Mouse (Mus musculus): ENCODE results near the gene Cluh.

Gene Cluh

GRCm38 (mm10) chr11:74649095-74649646, at the start of gene Cluh:
Cluh (plus strand) TSS chr11:74649495.
- in situ Hi-C loops (cut with MboI) = no loop called here

- in situ Hi-C loops (cut with MboI) = no loop called here
Measured at GRCm38 (mm10) chr11:74602286-74602685, 47.0 kb upstream of the Cluh start.

- in situ Hi-C loops (cut with MboI) = no loop called here
Measured at GRCm38 (mm10) chr11:74610068-74610467, 39.2 kb upstream of the Cluh start.

GRCm38 (mm10) chr11:74610545-74611176, 38.6 kb upstream of the Cluh start, which contains the start of gene Rap1gap2:
Rap1gap2 (minus strand) TSS chr11:74610915.
- in situ Hi-C loops (cut with MboI) = no loop called here

GRCm38 (mm10) chr11:74611437-74611836, 37.9 kb upstream of the Cluh start:
- in situ Hi-C loops (cut with MboI) = no loop called here

- in situ Hi-C loops (cut with MboI) = no loop called here
Measured at GRCm38 (mm10) chr11:74613428-74613827, 35.9 kb upstream of the Cluh start.

- in situ Hi-C loops (cut with MboI) = no loop called here
Measured at GRCm38 (mm10) chr11:74615571-74615970, 33.7 kb upstream of the Cluh start.

- in situ Hi-C loops (cut with MboI) = no loop called here
Measured at GRCm38 (mm10) chr11:74619201-74619955, 29.9 kb upstream of the Cluh start, which contains the start of gene Ccdc92b. Ccdc92b (plus strand) TSS chr11:74619605.

- in situ Hi-C loops (cut with MboI) = no loop called here
Measured at GRCm38 (mm10) chr11:74619956-74620300, 29.4 kb upstream of the Cluh start.

GRCm38 (mm10) chr11:74621974-74622669, 27.2 kb upstream of the Cluh start:
- in situ Hi-C loops (cut with MboI) = no loop called here

- in situ Hi-C loops (cut with MboI) = no loop called here
Measured at GRCm38 (mm10) chr11:74623693-74624092, 25.6 kb upstream of the Cluh start.

- in situ Hi-C loops (cut with MboI) = no loop called here
Measured at GRCm38 (mm10) chr11:74625333-74625732, 24.0 kb upstream of the Cluh start.

GRCm38 (mm10) chr11:74627481-74627880, 21.8 kb upstream of the Cluh start:
- in situ Hi-C loops (cut with MboI) = no loop called here

GRCm38 (mm10) chr11:74631880-74632789, 17.2 kb upstream of the Cluh start:
- in situ Hi-C loops (cut with MboI) = no loop called here

GRCm38 (mm10) chr11:74634490-74635275, 14.6 kb upstream of the Cluh start:
- in situ Hi-C loops (cut with MboI) = no loop called here

- in situ Hi-C loops (cut with MboI) = no loop called here
Measured at GRCm38 (mm10) chr11:74637486-74637885, 11.8 kb upstream of the Cluh start.

GRCm38 (mm10) chr11:74637971-74638790, 11.1 kb upstream of the Cluh start:
- in situ Hi-C loops (cut with MboI) = no loop called here

GRCm38 (mm10) chr11:74638791-74639411, 10.4 kb upstream of the Cluh start:
- in situ Hi-C loops (cut with MboI) = no loop called here

GRCm38 (mm10) chr11:74639628-74640027, 9.7 kb upstream of the Cluh start:
- in situ Hi-C loops (cut with MboI) = no loop called here

All from mature B cell (primary cell).